Mouse (Mus musculus) MEL (cell line): ENCODE results near the gene Ccdc38. TPM values are rescaled to one million over a fixed set of nuclear protein-coding genes. Genes with fewer than 3 reads are reported as not detected.
A peak's percentile ranks its signal among the peaks of the same experiment; 100 is the strongest.

Experiments used
- DNase-seq: peaks from one replicate; pipeline ENCODE4 v3.0.0; 2011; ENCODE audit warnings: low read depth, low spot score
- H3K27ac ChIP-seq: 2 replicates; pipeline ENCODE4 v1.5.1; 2012; ENCODE audit warnings: low read depth, mild to moderate bottlenecking, control low read depth, low read length, moderate library complexity; ENCODE audit not compliant: control insufficient read depth
- H3K27me3 ChIP-seq, 2 experiments: fragments of 150-350 bp in 1 of 2; sonication (generic) in 1 of 2; 2 replicates each; pipeline ENCODE4 v1.6.1; 2012; ENCODE audit warnings: low read length in 2 of 2, mild to moderate bottlenecking in 2 of 2, improper control_type of control experiment in 1 of 2, moderate library complexity in 1 of 2; ENCODE audit not compliant: insufficient read depth in 2 of 2, control insufficient read depth in 1 of 2
- H3K36me3 ChIP-seq, 2 experiments: 2 replicates each; pipeline ENCODE4 v1.6.1; 2012 to 2014; ENCODE audit warnings: low read length in 2 of 2, improper control_type of control experiment in 1 of 2, inconsistent platforms in 1 of 2, mild to moderate bottlenecking in 1 of 2; ENCODE audit not compliant: insufficient read depth in 2 of 2, control insufficient read depth in 1 of 2
- H3K4me1 ChIP-seq, 2 experiments: fragments of 150-350 bp in 1 of 2; sonication (generic) in 1 of 2; 2 replicates each; pipeline ENCODE4 v1.6.1; 2012; ENCODE audit warnings: low read length in 2 of 2, improper control_type of control experiment in 1 of 2, mild to moderate bottlenecking in 1 of 2; ENCODE audit not compliant: insufficient read depth in 2 of 2, control insufficient read depth in 1 of 2
- H3K4me3 ChIP-seq, 2 experiments: fragments of 150-350 bp in 1 of 2; sonication (generic) in 1 of 2; 2 replicates each; pipeline ENCODE4 v1.5.1; 2012; ENCODE audit warnings: low read depth in 2 of 2, low read length in 2 of 2, mild to moderate bottlenecking in 2 of 2, moderate library complexity in 2 of 2, control low read depth in 1 of 2, improper control_type of control experiment in 1 of 2; ENCODE audit not compliant: control insufficient read depth in 1 of 2, insufficient read depth in 1 of 2
- H3K79me2 ChIP-seq: 2 replicates; pipeline ENCODE4 v1.6.1; 2012; ENCODE audit warnings: mild to moderate bottlenecking, low read length, moderate library complexity; ENCODE audit not compliant: control insufficient read depth, poor library complexity, insufficient read depth
- H3K9ac ChIP-seq: 2 replicates; pipeline ENCODE4 v1.6.1; 2012; ENCODE audit warnings: low read depth, mild to moderate bottlenecking, control low read depth, low read length, moderate library complexity; ENCODE audit not compliant: control insufficient read depth, poor library complexity, severe bottlenecking
- H3K9me3 ChIP-seq: fragments of 150-350 bp; sonication (generic); replicated peaks from 2 replicates; pipeline ENCODE4 v1.6.1; 2012; ENCODE audit warnings: mild to moderate bottlenecking, low read length, improper control_type of control experiment, moderate library complexity; ENCODE audit not compliant: insufficient read depth
- CTCF ChIP-seq, 3 experiments: IDR thresholded peaks in 2 of 3; conservative IDR thresholded peaks in 1 of 3; 2 replicates each; pipeline ENCODE4 v1.5.1; 2011 to 2012; ENCODE audit warnings: low read length in 3 of 3, low read depth in 2 of 3, mild to moderate bottlenecking in 2 of 3, improper control_type of control experiment in 1 of 3, inconsistent platforms in 1 of 3, mixed read lengths in 1 of 3, moderate library complexity in 1 of 3; ENCODE audit not compliant: control insufficient read depth in 1 of 3, insufficient read depth in 1 of 3, poor library complexity in 1 of 3, severe bottlenecking in 1 of 3
- ELF1 ChIP-seq: IDR thresholded peaks from 2 replicates; pipeline ENCODE4 v1.6.1; 2014; ENCODE audit warnings: low read depth, mild to moderate bottlenecking, inconsistent platforms, low read length, improper control_type of control experiment, moderate library complexity
- GABPA ChIP-seq: IDR thresholded peaks from 2 replicates; pipeline ENCODE4 v1.6.1; 2012; ENCODE audit warnings: low read depth, mild to moderate bottlenecking, inconsistent platforms, low read length, improper control_type of control experiment, moderate library complexity
- KAT2A ChIP-seq: conservative IDR thresholded peaks from 2 replicates; pipeline ENCODE4 v1.6.1; 2012; ENCODE audit warnings: low read depth, low read length, improper control_type of control experiment, inconsistent platforms
- MAX ChIP-seq: IDR thresholded peaks from 2 replicates; pipeline ENCODE4 v1.6.1; 2011; ENCODE audit warnings: low read length, improper control_type of control experiment
- MAZ ChIP-seq: IDR thresholded peaks from 2 replicates; pipeline ENCODE4 v1.6.1; 2012; ENCODE audit warnings: low read depth, mild to moderate bottlenecking, inconsistent platforms, low read length, improper control_type of control experiment
- MYB ChIP-seq: IDR thresholded peaks from 2 replicates; pipeline ENCODE4 v1.6.1; 2011; ENCODE audit warnings: mild to moderate bottlenecking, low read depth, low read length, improper control_type of control experiment
- NRF1 ChIP-seq: IDR thresholded peaks from 2 replicates; pipeline ENCODE4 v1.6.1; 2014; ENCODE audit warnings: low read depth, mild to moderate bottlenecking, inconsistent platforms, low read length, improper control_type of control experiment, moderate library complexity; ENCODE audit not compliant: poor library complexity, insufficient read depth, severe bottlenecking
- POLR2AphosphoS2 ChIP-seq: IDR thresholded peaks from 2 replicates; pipeline ENCODE4 v1.6.1; 2011; ENCODE audit warnings: low read length, improper control_type of control experiment
- POLR2AphosphoS5 ChIP-seq: IDR thresholded peaks from 2 replicates; pipeline ENCODE4 v1.6.1; 2012; ENCODE audit warnings: low read depth, borderline replicate concordance, mild to moderate bottlenecking, inconsistent platforms, low read length, moderate library complexity, mixed read lengths
- RAD21 ChIP-seq: IDR thresholded peaks from 2 replicates; pipeline ENCODE4 v1.6.1; 2011; ENCODE audit warnings: mild to moderate bottlenecking, low read depth, low read length, improper control_type of control experiment
- SMC3 ChIP-seq: IDR thresholded peaks from 2 replicates; pipeline ENCODE4 v1.6.1; 2011; ENCODE audit warnings: low read depth, low read length, improper control_type of control experiment
- USF1 ChIP-seq: IDR thresholded peaks from 2 replicates; pipeline ENCODE4 v1.6.1; 2014; ENCODE audit warnings: low read depth, mild to moderate bottlenecking, inconsistent platforms, low read length, improper control_type of control experiment, moderate library complexity
- USF2 ChIP-seq, 2 experiments: IDR thresholded peaks; 2 replicates each; pipeline ENCODE4 v1.6.1; 2011 to 2012; ENCODE audit warnings: improper control_type of control experiment in 2 of 2, low read length in 2 of 2, borderline replicate concordance in 1 of 2, inconsistent platforms in 1 of 2, low read depth in 1 of 2, mild to moderate bottlenecking in 1 of 2; ENCODE audit not compliant: insufficient read depth in 1 of 2
- ZKSCAN1 ChIP-seq: IDR thresholded peaks from 2 replicates; pipeline ENCODE4 v1.6.1; 2012; ENCODE audit warnings: low read depth, mild to moderate bottlenecking, inconsistent platforms, low read length, improper control_type of control experiment, moderate library complexity
- polyA plus RNA-seq, 2 experiments: library from polyadenylated mRNA; stranded (reverse) in 1 of 2; unstranded in 1 of 2; fragments of >175 nt in 1 of 2; fragments of >200 nt in 1 of 2; gene quantifications; 2 replicates each; pipeline versions ENCODE4 v1.2.1 to v1.2.4; 2012; ENCODE audit warnings: low replicate concordance in 2 of 2, low read depth in 1 of 2; ENCODE audit not compliant: insufficient read length in 2 of 2, insufficient read depth in 1 of 2, missing spikeins in 1 of 2
- total RNA-seq: library from RNA; depleted of rRNA; stranded (reverse); fragments of 300-350 nt; gene quantifications from 2 replicates; pipeline ENCODE4 v1.2.3, GENCODE M21; 2012

Gene Ccdc38
- total and polyA plus RNA-seq, 3 experiments, result 0.22 TPM; not detected in 2

DNA sequence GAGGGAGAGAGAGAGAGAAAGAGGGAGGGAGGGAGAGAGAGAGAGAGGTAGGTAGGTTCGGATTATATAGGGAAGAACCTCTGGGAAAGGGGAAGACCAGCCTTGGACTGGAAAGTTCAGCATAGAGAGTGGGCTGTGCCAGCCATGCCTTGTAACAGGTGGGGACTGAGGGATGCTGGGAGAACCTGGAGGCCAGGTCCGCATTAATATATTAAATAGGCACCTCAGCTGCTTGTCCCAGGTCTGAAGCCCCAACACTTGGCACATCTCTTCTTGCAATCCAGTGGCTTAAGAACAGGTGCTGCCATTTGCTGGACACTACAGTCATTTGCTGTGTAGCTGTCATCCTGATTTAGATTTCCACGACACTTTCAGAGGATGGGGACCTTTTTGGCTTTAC lies 56.2 kb downstream of the Ccdc38 start:
- peaks cover 0 to 5% of the 10 kb centered on the region in 2 experiments; a peak in 1 of 4 replicates for H3K4me1 ChIP-seq
- DNase-seq, result no peak
- H3K79me2 ChIP-seq, result no peaks in the 10 kb centered on the region
- TF ChIP-seq RAD21, result no peak
- TF ChIP-seq ZKSCAN1, result no peak
- TF ChIP-seq SMC3, result no peak
- TF ChIP-seq MYB, result no peak
- TF ChIP-seq MAX, result no peak
- no peak for TF ChIP-seq POLR2AphosphoS2
- no peak for TF ChIP-seq MAZ
- TF ChIP-seq GABPA, result no peak
- TF ChIP-seq ELF1, result no peak
- TF ChIP-seq NRF1, result no peak
- no peak overlapping the region for H3K9ac ChIP-seq
- no peak overlapping the region for H3K4me3 ChIP-seq
- H3K36me3 ChIP-seq, result no peaks in the 10 kb centered on the region
- no peaks in the 10 kb centered on the region for H3K9me3 ChIP-seq
- H3K27ac ChIP-seq, result no peak overlapping the region
- H3K27me3 ChIP-seq, result peaks cover 0 to 2% of the 10 kb centered on the region in 2 experiments; a peak in 2 of 4 replicates

DNA sequence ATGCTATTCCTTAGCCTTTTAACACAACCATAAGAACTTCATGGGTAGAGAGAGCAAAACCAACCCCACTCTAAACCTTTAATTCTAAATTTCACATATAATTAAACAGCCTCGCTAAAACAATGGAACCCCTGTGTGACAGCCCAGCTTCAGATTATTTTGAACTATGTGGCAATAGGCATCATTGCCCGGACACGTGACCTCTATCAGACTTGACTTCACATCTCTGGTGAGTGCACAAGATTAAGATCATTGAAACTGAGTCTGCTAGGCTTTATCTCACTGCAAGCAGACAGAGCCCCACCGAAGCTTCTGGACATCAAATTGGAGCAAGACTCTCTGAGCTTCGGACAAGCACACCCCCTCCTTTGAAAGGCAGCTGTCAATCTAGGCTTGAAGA lies 61.9 kb downstream of the Ccdc38 start:
- no peak overlapping the region for H3K27ac ChIP-seq
- TF ChIP-seq KAT2A (no peak), USF1 (peak; percentile 62), USF2 (IDR thresholded peaks at IDR 0.05; ENCODE audit: borderline replicate concordance in 1 of 2, insufficient read depth in 1 of 2, low read depth in 1 of 2, low read length in 2 of 2) (no peak), POLR2AphosphoS5 (no peak)
- no peaks in the 10 kb centered on the region for H3K79me2 ChIP-seq
- H3K9ac ChIP-seq, result no peak overlapping the region
- no peaks in the 10 kb centered on the region for H3K4me1 ChIP-seq
- no peaks in the 10 kb centered on the region for H3K9me3 ChIP-seq
- peak; percentile 0 for DNase-seq
- H3K36me3 ChIP-seq, result no peaks in the 10 kb centered on the region
- no peak overlapping the region for H3K4me3 ChIP-seq
- peaks cover 0 to under 1% of the 10 kb centered on the region in 2 experiments; a peak in 2 of 4 replicates for H3K27me3 ChIP-seq

DNA sequence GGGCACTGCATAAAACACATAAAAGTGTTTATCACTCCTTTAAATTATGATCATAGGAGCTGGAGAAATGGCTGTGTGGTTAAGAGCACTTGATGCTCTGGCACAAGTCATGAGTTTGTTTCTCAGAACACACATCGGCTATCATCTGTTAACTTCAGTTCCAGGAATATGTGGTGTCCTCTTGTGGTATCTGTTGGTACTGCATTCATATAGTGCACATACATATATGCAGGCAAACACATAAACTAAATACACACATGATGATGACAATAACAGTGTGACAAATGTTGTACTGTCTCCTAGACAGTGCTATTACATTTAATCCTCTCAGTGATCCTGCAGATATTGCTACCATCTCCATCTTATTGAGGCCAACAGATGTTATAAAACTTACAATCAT lies 62.8 kb downstream of the Ccdc38 start:
- no peak overlapping the region for H3K4me3 ChIP-seq
- no peaks in the 10 kb centered on the region for H3K27me3 ChIP-seq
- TF ChIP-seq SMC3, result 0 out of 2 replicates have a peak, but pooled peaks have one; percentile 10
- TF ChIP-seq CTCF (IDR thresholded peaks at IDR 0.05 in 2 of 3, conservative IDR thresholded peaks at IDR 0.05 in 1 of 3; ENCODE audit: control insufficient read depth in 1 of 3, insufficient read depth in 1 of 3, low read depth in 2 of 3, low read length in 3 of 3, poor library complexity in 1 of 3, severe bottlenecking in 1 of 3), result peak in 2 of 3 experiments; percentile 23 to 59; a peak in 3 of 6 replicates
- no peak for TF ChIP-seq USF2 (IDR thresholded peaks at IDR 0.05; ENCODE audit: borderline replicate concordance in 1 of 2, insufficient read depth in 1 of 2, low read depth in 1 of 2, low read length in 2 of 2)
- no peak for TF ChIP-seq NRF1
- DNase-seq, result peak; percentile 25
- H3K79me2 ChIP-seq, result no peaks in the 10 kb centered on the region
- H3K27ac ChIP-seq, result no peak overlapping the region
- H3K9me3 ChIP-seq, result no peaks in the 10 kb centered on the region
- H3K9ac ChIP-seq, result no peak overlapping the region
- no peaks in the 10 kb centered on the region for H3K4me1 ChIP-seq
- H3K36me3 ChIP-seq, result no peaks in the 10 kb centered on the region
